Mouse (Mus musculus) kidney, adult 2 months (tissue): ENCODE data around the gene Rora.

Experiments used
- CTCF ChIP-seq: fragments of 200-500 bp; conservative IDR thresholded peaks from 2 replicates; pipeline ENCODE4 v1.5.1; 2011; ENCODE audit warnings: low read depth, mild to moderate bottlenecking, control low read depth, low read length, moderate library complexity, mixed read lengths; ENCODE audit not compliant: insufficient read depth, insufficient read length
- POLR2A ChIP-seq: fragments of 200-500 bp; IDR thresholded peaks from one replicate; pipeline ENCODE4 v1.6.1; 2011; ENCODE audit warnings: low read depth, low read length, control low read depth

DNA sequence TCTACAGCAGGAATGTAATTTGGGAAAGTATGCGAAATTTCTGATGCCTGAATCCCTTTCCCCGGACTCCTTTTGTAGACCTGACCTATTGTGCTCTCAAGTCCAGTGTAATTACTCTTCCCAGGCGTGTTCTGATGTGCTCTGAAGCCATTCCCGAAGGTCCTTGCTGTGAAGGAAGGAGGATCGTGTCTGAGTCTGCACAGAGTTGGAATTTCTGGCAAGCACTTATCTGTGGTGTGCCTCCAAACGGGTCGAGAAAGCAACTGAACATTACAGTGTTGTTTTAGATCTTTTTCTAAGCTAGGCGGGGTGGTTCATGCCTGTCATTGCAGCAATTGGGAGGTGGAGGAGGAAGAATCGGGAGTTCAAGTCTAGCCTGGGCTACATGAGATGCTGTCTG, 350.9 kb downstream of the Rora start:
- TF ChIP-seq POLR2A (no peak), CTCF (no peak)
